Mouse (Mus musculus) heart, embryonic 16.5 days (tissue): Measurements from ENCODE around the gene 1110051M20Rik. TPM values are rescaled to one million over a fixed set of nuclear protein-coding genes. Genes with fewer than 3 reads are reported as not detected.

Experiments used
- ATAC-seq: fragments of 200-750 bp; cut with Nextera tagmentation; replicated peaks from 2 replicates; pipeline ENCODE4 v1.8.0; 2017; ENCODE audit warnings: moderate number of reproducible peaks; ENCODE audit not compliant: insufficient read depth, low FRiP score; ENCODE audit errors: extremely low read depth
- H3K27ac ChIP-seq: fragments of 300-500 bp; sonication (generic); 2 replicates; pipeline ENCODE4 v1.5.1; 2014; ENCODE audit warnings: mild to moderate bottlenecking, low read length, control low read depth, moderate library complexity
- H3K27me3 ChIP-seq: fragments of 300-500 bp; sonication (generic); 2 replicates; pipeline ENCODE4 v1.6.1; 2014; ENCODE audit warnings: low read length, mixed read lengths; ENCODE audit not compliant: control insufficient read depth, insufficient read depth
- H3K36me3 ChIP-seq: fragments of 300-500 bp; sonication (generic); 2 replicates; pipeline ENCODE4 v1.6.1; 2014; ENCODE audit not compliant: control insufficient read depth, insufficient read depth
- H3K4me1 ChIP-seq: fragments of 300-500 bp; sonication (generic); 2 replicates; pipeline ENCODE4 v1.6.1; 2014; ENCODE audit warnings: low read length, mixed read lengths; ENCODE audit not compliant: control insufficient read depth, insufficient read depth
- H3K4me2 ChIP-seq: fragments of 300-500 bp; sonication (generic); 2 replicates; pipeline ENCODE4 v1.6.1; 2014; ENCODE audit warnings: low read depth, mild to moderate bottlenecking, control low read depth, low read length
- H3K4me3 ChIP-seq: fragments of 300-500 bp; sonication (generic); 2 replicates; pipeline ENCODE4 v1.5.1; 2014; ENCODE audit warnings: mild to moderate bottlenecking, control low read depth, low read length
- H3K9ac ChIP-seq: fragments of 300-500 bp; sonication (generic); 2 replicates; pipeline ENCODE4 v1.6.1; 2014; ENCODE audit warnings: low read length, control low read depth
- H3K9me3 ChIP-seq: fragments of 300-500 bp; sonication (generic); replicated peaks from 2 replicates; pipeline ENCODE4 v1.6.1; 2016; ENCODE audit warnings: low read length; ENCODE audit not compliant: control insufficient read depth
- WGBS: fragments of 180-500 bp; shearing (Covaris S2); extraction: QIAGEN DNeasy Blood & Tissue Kit; methylation state at CpG from one replicate; pipeline ENCODE4 v1.1.7; 2014; 5-methylcytosine and 5-hydroxymethylcytosine counted together
- polyA plus RNA-seq: library from polyadenylated mRNA; unstranded; fragments of >200 nt; fragmentation: Nextera tagmentation; extraction: Ambion mirVana; gene quantifications from 2 replicates; pipeline ENCODE4 v1.2.1, GENCODE M21; 2015

The 1110051M20Rik gene
- polyA plus RNA-seq, 1 experiment from 2014 or later: 46.0 TPM

DNA sequence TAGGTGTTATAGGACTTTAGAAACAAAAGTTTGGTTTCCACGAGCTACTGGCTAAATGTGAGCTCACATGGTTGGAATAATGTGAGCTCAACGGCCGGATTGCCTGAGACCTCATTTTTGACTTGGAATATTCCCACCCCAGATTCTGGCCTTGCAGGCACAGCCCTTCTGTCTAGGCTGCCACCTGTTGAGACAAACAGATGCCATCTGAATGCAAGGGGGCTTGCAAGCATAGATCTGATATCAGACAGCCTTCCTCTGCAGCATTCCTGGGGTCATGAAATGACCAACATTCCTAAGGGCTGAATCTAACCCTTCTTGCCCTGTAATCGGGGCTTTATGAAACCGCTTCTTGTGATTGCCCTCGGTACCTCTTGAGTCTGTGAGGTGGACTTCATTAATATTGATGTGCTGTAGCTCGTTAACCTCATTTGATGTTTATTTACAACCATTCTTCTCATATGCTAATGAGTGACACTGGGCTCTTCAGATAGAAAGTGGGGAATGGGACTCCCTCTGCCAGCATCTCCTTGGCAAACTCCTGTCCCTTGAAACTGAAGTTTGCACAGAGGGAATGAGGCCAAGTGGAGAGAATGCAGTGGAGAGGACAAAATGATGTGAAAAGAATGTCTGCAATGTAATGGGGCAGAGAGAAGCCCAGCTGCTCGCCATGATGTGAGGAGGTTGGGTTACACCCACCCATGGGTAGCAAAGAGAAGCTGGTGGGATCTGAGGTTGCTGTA, 114.3 kb downstream of the 1110051M20Rik start:
- Histone ChIP-seq H3K27ac (no peak overlapping the region), H3K4me2 (no peak overlapping the region), H3K4me3 (no peak overlapping the region), H3K27me3 (no peaks in the 10 kb centered on the region), H3K9ac (no peak overlapping the region), H3K9me3 (no peaks in the 10 kb centered on the region), H3K4me1 (peaks cover 1% of the 10 kb centered on the region; the same call in 1 of the 2 replicates), H3K36me3 (no peaks in the 10 kb centered on the region)
- no peak for ATAC-seq
- WGBS: 83% methylated on average over 8 of the region's 8 CpGs

DNA sequence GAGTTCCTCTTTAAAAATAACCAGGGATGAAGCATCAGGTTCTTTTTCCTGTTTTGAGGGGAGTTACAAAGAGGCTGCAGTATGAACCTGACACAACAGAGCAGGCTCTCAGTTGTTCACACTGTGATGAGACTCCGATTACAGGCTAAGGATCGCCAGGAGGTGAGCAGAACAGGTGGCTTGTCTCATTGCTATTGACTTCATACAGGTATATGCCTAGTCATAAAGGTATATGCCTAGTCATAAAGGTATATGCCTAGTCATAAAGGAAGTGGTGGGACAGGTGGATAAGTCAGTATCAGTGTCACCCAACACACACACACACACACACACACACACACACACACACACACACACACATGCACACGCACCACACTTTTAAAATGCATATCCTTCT, 115.8 kb downstream of the 1110051M20Rik start:
- Histone ChIP-seq H3K4me3 (no peak overlapping the region), H3K9ac (no peak overlapping the region), H3K27ac (no peak overlapping the region), H3K27me3 (no peaks in the 10 kb centered on the region), H3K36me3 (no peaks in the 10 kb centered on the region), H3K9me3 (no peaks in the 10 kb centered on the region), H3K4me1 (no peaks in the 10 kb centered on the region), H3K4me2 (no peak overlapping the region)
- ATAC-seq: no peak
- WGBS: 93% methylated on average over 3 of the region's 3 CpGs

DNA sequence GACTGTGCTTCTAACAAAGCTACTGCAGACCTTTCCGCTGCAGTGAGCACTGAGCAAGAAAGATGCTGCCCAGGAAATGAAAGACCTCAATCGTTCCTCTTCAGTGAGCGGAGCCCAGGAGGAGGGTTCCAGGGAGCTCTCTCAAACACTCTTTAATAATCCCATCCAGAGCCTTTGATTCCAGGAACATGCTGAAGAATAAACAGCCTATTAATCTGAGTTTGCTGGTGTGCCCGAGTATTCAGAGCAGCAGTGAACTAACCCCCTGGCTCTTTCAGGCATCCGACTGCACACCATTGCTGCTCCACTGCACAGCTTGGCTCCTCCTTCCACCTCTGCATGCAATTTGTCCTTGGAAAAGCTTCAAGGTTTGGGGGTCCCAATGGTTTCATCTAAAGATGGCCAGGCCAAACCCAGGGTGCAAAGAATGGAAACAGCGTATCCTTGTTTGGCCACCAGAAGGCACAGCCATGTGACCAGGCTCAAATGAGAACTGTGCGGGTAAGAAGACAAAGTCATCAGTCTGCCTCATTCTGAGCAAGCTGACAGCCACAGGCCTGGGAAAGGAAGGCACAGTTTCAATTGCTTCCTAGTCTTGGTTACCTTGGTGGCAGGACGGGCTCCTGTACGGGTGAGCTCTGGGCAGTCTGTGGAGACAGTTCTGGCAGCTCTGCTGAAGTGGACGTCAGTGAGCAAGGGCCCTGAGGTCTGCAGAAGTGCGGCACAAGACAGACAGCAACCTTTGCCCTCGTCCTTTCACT, 116.4 kb downstream of the 1110051M20Rik start:
- Histone ChIP-seq H3K4me2 (no peak overlapping the region), H3K9ac (no peak overlapping the region), H3K36me3 (no peaks in the 10 kb centered on the region), H3K4me1 (no peaks in the 10 kb centered on the region), H3K9me3 (no peaks in the 10 kb centered on the region), H3K27ac (no peak overlapping the region), H3K27me3 (no peaks in the 10 kb centered on the region), H3K4me3 (no peak overlapping the region)
- ATAC-seq: no peak
- 66% methylated on average over 12 of the region's 12 CpGs for WGBS

GRCm38 (mm10) chr2:91326746-91327350, 117.7 kb downstream of the 1110051M20Rik start:
- Histone ChIP-seq H3K4me2 (no peak overlapping the region), H3K9ac (no peak overlapping the region), H3K27ac (no peak overlapping the region), H3K4me3 (no peak overlapping the region), H3K4me1 (no peaks in the 10 kb centered on the region), H3K27me3 (no peaks in the 10 kb centered on the region), H3K9me3 (no peaks in the 10 kb centered on the region), H3K36me3 (no peaks in the 10 kb centered on the region)
- no peak for ATAC-seq
- 86% methylated on average over 13 of the region's 13 CpGs for WGBS

DNA sequence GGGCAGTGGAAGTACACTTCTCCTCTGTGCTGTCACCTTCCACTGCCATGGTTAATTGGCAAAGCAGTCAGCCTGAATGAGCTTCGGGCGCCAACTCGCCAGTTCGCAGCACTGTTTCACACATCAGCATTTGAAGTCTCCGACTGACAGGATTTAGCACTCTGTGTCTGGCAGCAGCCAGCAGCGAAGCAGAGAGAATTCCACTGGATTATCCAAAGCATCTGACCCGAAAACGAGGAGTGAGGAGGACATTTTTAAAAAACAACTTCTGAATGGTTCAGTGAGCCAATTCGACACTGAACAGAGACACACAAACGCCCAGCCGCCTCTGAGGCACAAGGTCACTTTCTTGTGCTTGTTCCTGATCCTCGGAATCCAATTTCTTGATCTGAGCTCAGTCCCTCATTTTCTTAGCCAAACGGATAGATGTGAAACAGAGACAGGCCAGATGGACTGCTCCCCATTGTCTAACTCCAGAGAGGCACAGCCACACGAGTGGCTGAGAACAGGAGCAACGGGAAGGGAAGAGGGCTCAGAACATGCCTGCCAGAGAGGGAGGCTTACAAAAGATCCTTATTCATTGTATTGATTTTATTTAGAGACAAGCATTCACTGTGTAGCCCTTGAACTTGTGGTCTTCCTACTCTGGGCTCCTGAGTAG, 119.6 kb downstream of the 1110051M20Rik start:
- H3K36me3 ChIP-seq: no peaks in the 10 kb centered on the region
- no peak overlapping the region for H3K4me2 ChIP-seq
- H3K27me3 ChIP-seq: no peaks in the 10 kb centered on the region
- H3K4me1 ChIP-seq: no peaks in the 10 kb centered on the region
- H3K9ac ChIP-seq: no peak overlapping the region
- ATAC-seq: no peak
- H3K9me3 ChIP-seq: no peaks in the 10 kb centered on the region
- 52% methylated on average over 15 of the region's 15 CpGs for WGBS
- no peak overlapping the region for H3K27ac ChIP-seq
- H3K4me3 ChIP-seq: no peak overlapping the region

DNA sequence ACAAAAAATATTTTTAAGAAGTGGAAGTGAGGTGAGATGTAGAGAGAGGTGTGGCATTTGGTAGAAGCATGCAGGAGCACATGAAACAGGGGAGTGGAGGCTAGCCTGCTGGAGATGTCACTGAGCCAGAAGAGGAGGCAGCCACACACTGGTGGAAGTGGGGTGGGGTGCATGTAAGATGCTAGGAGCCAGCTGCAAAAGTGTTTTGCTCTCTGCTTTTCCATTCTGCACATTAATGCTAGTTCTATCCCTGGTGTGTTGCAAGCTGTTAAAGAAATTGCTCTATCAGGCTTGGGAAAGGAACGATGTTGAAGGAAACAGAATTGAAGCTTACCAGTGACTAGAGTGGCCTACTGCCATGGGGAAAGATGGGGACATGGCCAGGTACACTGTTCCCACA, 120.2 kb downstream of the 1110051M20Rik start:
- no peak for ATAC-seq

GRCm38 (mm10) chr2:91322490-91322889, 122.0 kb downstream of the 1110051M20Rik start:
- whole genome bisulfite sequencing: 68% methylated on average over 4 of the region's 4 CpGs
- Histone ChIP-seq H3K9ac (no peak overlapping the region), H3K27ac (no peak overlapping the region), H3K9me3 (no peaks in the 10 kb centered on the region), H3K4me2 (no peak overlapping the region), H3K4me1 (no peaks in the 10 kb centered on the region), H3K4me3 (no peak overlapping the region), H3K36me3 (no peaks in the 10 kb centered on the region), H3K27me3 (no peaks in the 10 kb centered on the region)
- no peak for ATAC-seq

More for the DNA sequence above, 120.2 kb downstream of the 1110051M20Rik start:
- H3K27ac ChIP-seq: no peak overlapping the region
- no peak overlapping the region for H3K4me2 ChIP-seq
- no peak overlapping the region for H3K9ac ChIP-seq
- no peaks in the 10 kb centered on the region for H3K4me1 ChIP-seq
- no peaks in the 10 kb centered on the region for H3K27me3 ChIP-seq
- H3K4me3 ChIP-seq: no peak overlapping the region
- H3K36me3 ChIP-seq: no peaks in the 10 kb centered on the region
- no peaks in the 10 kb centered on the region for H3K9me3 ChIP-seq
- WGBS: 85% methylated on average over 1 of the region's 1 CpGs

DNA sequence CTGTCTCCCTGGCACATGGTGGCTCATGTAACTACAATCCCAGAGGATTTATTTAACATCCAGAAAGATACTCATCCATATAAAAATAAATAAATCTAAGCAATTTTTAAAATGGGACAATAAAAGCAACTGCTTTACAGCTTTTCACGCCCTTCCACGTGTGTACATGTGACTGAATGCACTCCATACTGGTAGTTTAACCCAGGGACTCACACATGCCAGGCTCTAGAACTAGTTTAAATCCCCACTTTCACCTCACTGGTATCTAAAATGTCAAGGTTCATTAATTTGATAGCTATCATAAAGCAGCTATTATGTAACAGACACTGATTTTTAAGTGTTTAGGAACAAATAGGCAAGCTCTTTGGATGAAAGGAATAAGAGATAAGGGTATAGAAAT, 122.6 kb downstream of the 1110051M20Rik start:
- no peak overlapping the region for H3K4me3 ChIP-seq
- H3K9me3 ChIP-seq: no peaks in the 10 kb centered on the region
- no peak overlapping the region for H3K9ac ChIP-seq
- H3K27me3 ChIP-seq: no peaks in the 10 kb centered on the region
- no peak for ATAC-seq
- H3K4me1 ChIP-seq: no peaks in the 10 kb centered on the region
- no peaks in the 10 kb centered on the region for H3K36me3 ChIP-seq
- 90% methylated on average over 2 of the region's 2 CpGs for WGBS
- H3K27ac ChIP-seq: no peak overlapping the region
- no peak overlapping the region for H3K4me2 ChIP-seq
